Mouse (Mus musculus) G1E (cell line): ENCODE results near the gene Dock7. TPM values are rescaled to one million over a fixed set of nuclear protein-coding genes. Genes with fewer than 3 reads are reported as not detected.
"Not testable (repeated sequence)": the region's sequence is repeated elsewhere in the genome, so short reads cannot be mapped to it uniquely, and the experiment has no call there.

Experiments used
- ATAC-seq: 2 replicates; pipeline ENCODE4 v1.8.0; 2016; ENCODE audit warnings: mild to moderate bottlenecking; ENCODE audit not compliant: insufficient number of reproducible peaks, poor library complexity, low FRiP score, severe bottlenecking; ENCODE audit errors: extremely low read depth
- DNase-seq: peaks from one replicate; pipeline ENCODE4 v3.0.0; 2012; ENCODE audit warnings: low spot score
- H3K27me3 ChIP-seq: 2 replicates; pipeline ENCODE4 v1.6.1; 2012; ENCODE audit warnings: mild to moderate bottlenecking, low read length, inconsistent platforms; ENCODE audit not compliant: insufficient read depth
- H3K36me3 ChIP-seq: replicated peaks from 2 replicates; pipeline ENCODE3; 2012; ENCODE audit warnings: mild to moderate bottlenecking, inconsistent platforms
- H3K4me1 ChIP-seq: 2 replicates; pipeline ENCODE4 v1.6.1; 2012; ENCODE audit warnings: low read depth, low read length, inconsistent platforms, mixed read lengths; ENCODE audit not compliant: insufficient read depth
- H3K4me3 ChIP-seq: 2 replicates; pipeline ENCODE4 v1.5.1; 2012; ENCODE audit warnings: low read depth, mild to moderate bottlenecking, inconsistent platforms, low read length, moderate library complexity, mixed read lengths
- H3K9me3 ChIP-seq: replicated peaks from 2 replicates; pipeline ENCODE4 v1.6.1; 2012; ENCODE audit warnings: inconsistent platforms
- CTCF ChIP-seq: IDR thresholded peaks from 2 replicates; pipeline ENCODE4 v1.5.1; 2012; ENCODE audit warnings: low read depth, low read length, inconsistent platforms, mixed read lengths
- GATA1 ChIP-seq: IDR thresholded peaks from 2 replicates; pipeline ENCODE4 v1.6.1; 2012; ENCODE audit warnings: borderline replicate concordance, low read length, inconsistent platforms, mixed read lengths
- GATA2 ChIP-seq: IDR thresholded peaks from 2 replicates; pipeline ENCODE4 v1.6.1; 2012; ENCODE audit warnings: low read depth, low read length, inconsistent platforms, borderline replicate concordance
- POLR2AphosphoS5 ChIP-seq: IDR thresholded peaks from 2 replicates; pipeline ENCODE4 v1.6.1; 2012; ENCODE audit warnings: low read depth, low read length, inconsistent platforms; ENCODE audit not compliant: insufficient replicate concordance
- TAL1 ChIP-seq: conservative IDR thresholded peaks from 2 replicates; pipeline ENCODE4 v1.6.1; 2012; ENCODE audit warnings: low read depth, low read length, inconsistent platforms, mixed read lengths
- polyA plus RNA-seq: library from polyadenylated mRNA; stranded (reverse); fragments of >175 nt; gene quantifications from 2 replicates; pipeline ENCODE4 v1.2.3, GENCODE M21; 2012
- total RNA-seq, 2 experiments: library from RNA; stranded (forward) in 1 of 2; stranded (reverse) in 1 of 2; fragments of 200-1000 nt in 1 of 2; fragments of >200 nt in 1 of 2; fragmentation: Nextera tagmentation in 1 of 2; gene quantifications; 2 replicates each; pipeline ENCODE4 v1.2.3; 2014 to 2017

Gene Dock7
- total and polyA plus RNA-seq, 3 experiments: 1.9 TPM; not detected in 2

DNA sequence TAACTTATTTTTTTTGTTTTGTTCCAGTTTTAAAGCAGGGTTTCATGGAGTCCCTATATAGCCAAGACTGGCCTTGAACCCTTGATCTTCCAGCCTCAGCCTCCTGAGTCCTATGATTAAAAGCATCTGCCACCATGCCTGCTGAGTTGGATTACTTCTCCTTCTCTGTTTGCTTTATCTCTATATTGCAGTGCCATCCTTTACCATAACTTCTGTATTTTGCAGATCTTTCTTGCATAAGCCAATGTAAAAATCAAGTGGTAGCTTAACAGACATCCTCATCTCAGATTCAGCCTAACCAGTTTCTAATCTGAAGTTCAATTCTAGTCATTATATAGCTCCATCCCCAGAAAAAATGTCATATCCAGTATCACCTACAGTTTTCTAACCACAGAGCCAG is 170.2 kb downstream of the Dock7 start:
- Histone ChIP-seq H3K36me3 (no peaks in the 10 kb centered on the region), H3K4me3 (no peak overlapping the region), H3K9me3 (no peaks in the 10 kb centered on the region), H3K4me1 (no peaks in the 10 kb centered on the region), H3K27me3 (no peaks in the 10 kb centered on the region)
- DNase-seq (no peak), ATAC-seq (no peak)
- no peak for TF ChIP-seq CTCF
- no peak for TF ChIP-seq POLR2AphosphoS5
- no peak for TF ChIP-seq GATA2
- no peak for TF ChIP-seq TAL1

DNA sequence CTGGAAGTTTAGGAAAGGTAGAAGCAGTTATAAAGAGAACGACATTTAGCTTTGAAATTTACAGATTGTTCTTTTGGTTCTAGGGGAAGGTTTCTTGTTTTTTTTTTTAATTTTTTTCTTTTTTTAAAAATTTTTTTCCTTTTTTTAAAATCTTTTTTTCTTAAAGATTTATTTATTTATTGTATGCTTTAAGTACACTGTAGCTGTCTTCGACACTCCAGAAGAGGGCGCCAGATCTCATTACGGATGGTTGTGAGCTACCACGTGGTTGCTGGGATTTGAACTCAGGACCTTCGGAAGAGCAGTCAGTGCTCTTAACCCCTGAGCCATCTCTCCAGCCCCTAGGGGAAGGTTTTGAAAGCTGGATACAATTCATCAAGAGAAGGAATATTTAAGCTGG is 182.5 kb downstream of the Dock7 start:
- H3K4me1 ChIP-seq, H3K9me3 ChIP-seq, H3K27me3 ChIP-seq, ATAC-seq, H3K4me3 ChIP-seq, DNase-seq: not testable (repeated sequence)
- H3K36me3 ChIP-seq: peaks cover 33% of the 10 kb centered on the region

DNA sequence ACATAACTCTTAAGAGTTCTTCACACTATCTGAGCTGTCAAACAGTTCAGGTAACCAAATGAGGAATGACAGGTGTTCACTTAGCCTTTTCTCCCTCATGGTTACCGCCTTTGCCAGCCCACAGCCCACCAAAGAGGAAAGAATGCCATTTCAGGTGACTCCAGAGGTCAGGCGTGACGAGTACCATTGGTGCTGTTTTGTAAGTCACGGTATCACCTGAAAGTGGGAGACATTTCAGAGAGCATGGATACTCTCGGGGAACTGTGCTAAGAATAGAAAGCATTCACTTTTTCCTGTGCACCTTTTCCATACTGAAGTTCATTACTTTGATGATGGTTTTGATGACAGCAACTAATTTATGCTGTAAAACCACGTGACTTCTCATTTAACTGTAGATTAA is 184.7 kb downstream of the Dock7 start:
- ATAC-seq: no peak
- Histone ChIP-seq H3K9me3 (no peaks in the 10 kb centered on the region), H3K36me3 (peaks cover 51% of the 10 kb centered on the region), H3K4me3 (no peak overlapping the region), H3K4me1 (no peaks in the 10 kb centered on the region), H3K27me3 (no peaks in the 10 kb centered on the region)
- DNase-seq: no peak
- TF ChIP-seq POLR2AphosphoS5 (no peak), GATA2 (no peak), CTCF (no peak), GATA1 (no peak), TAL1 (no peak)

DNA sequence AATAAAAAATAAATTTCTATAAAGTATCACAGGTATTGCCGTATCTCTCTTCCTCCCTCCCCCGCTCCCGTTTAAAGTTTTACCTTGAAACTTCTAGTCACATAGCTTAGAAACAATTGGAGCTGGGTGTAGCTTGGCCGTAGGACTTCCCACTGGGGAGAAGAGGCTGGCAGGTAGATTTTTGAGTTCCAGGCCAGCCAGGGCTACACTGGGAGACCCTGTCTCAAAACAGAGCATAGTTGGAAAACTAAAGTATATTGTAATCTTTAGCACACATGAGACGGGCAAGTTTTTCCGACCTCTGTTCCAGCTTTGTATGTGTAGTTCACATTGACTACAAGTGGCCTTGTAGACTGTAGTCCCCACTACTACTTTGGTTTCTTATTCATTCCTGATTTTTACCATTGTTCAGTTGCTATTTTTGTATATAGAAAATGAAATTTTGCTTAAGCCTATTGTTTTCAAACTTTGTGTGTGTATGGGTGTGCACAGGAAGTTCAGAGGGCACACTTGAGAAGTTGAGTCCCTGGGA is 195.4 kb downstream of the Dock7 start:
- DNase-seq (no peak), ATAC-seq (no peak)
- peaks cover 18% of the 10 kb centered on the region; the same call in 1 of the 2 replicates for H3K4me1 ChIP-seq
- TF ChIP-seq CTCF: no peak
- no peak for TF ChIP-seq POLR2AphosphoS5
- TF ChIP-seq GATA1: no peak
- TF ChIP-seq GATA2: no peak
- no peak for TF ChIP-seq TAL1
- H3K9me3 ChIP-seq: no peaks in the 10 kb centered on the region
- no peaks in the 10 kb centered on the region for H3K27me3 ChIP-seq
- peaks cover 20% of the 10 kb centered on the region for H3K36me3 ChIP-seq
- peak overlapping the region; percentile 93 for H3K4me3 ChIP-seq

- peak overlapping the region; percentile 93 for H3K4me3 ChIP-seq
- TF ChIP-seq TAL1 (no peak), GATA1 (no peak), POLR2AphosphoS5 (no peak), GATA2 (no peak)
- H3K36me3 ChIP-seq: peaks cover 16% of the 10 kb centered on the region
- no peak for ATAC-seq
- H3K27me3 ChIP-seq: no peaks in the 10 kb centered on the region
- no peaks in the 10 kb centered on the region for H3K9me3 ChIP-seq
- no peak for DNase-seq
- peaks cover 18% of the 10 kb centered on the region; the same call in 1 of the 2 replicates for H3K4me1 ChIP-seq
Measured at GRCm38 (mm10) chr4:98924906-98925178, 195.9 kb downstream of the Dock7 start.

GRCm38 (mm10) chr4:98924071-98924905 is 196.4 kb downstream of the Dock7 start:
- TF ChIP-seq GATA2 (no peak), CTCF (no peak), POLR2AphosphoS5 (no peak), TAL1 (no peak), GATA1 (no peak)
- H3K36me3 ChIP-seq: peaks cover 14% of the 10 kb centered on the region
- H3K4me1 ChIP-seq: peaks cover 18% of the 10 kb centered on the region; the same call in 1 of the 2 replicates
- H3K9me3 ChIP-seq: no peaks in the 10 kb centered on the region
- H3K4me3 ChIP-seq: peak overlapping the region; percentile 93
- ATAC-seq (no peak), DNase-seq (peak; percentile 9)
- no peaks in the 10 kb centered on the region for H3K27me3 ChIP-seq

- DNase-seq: peak; percentile 36
- ATAC-seq: no peak
Measured at GRCm38 (mm10) chr4:98923568-98924070, 197.1 kb downstream of the Dock7 start, which contains the start of gene Usp1. Gene Usp1, plus strand, starts transcription at chr4:98923810.

More at GRCm38 (mm10) chr4:98923568-98924070, 197.1 kb downstream of the Dock7 start, which contains the start of gene Usp1:
- no peaks in the 10 kb centered on the region for H3K27me3 ChIP-seq
- H3K4me3 ChIP-seq: peak within 1 kb of the TSS; percentile 93
- H3K4me1 ChIP-seq: peaks cover 18% of the 10 kb centered on the region; the same call in 1 of the 2 replicates
- no peaks in the 10 kb centered on the region for H3K9me3 ChIP-seq
- H3K36me3 ChIP-seq: peaks cover 8% of the 10 kb centered on the region
- TF ChIP-seq CTCF: no peak
- TF ChIP-seq POLR2AphosphoS5: no peak
- TF ChIP-seq GATA1: no peak
- no peak for TF ChIP-seq TAL1
